Mouse (Mus musculus): ENCODE results near the gene Abhd17a.

DNA sequence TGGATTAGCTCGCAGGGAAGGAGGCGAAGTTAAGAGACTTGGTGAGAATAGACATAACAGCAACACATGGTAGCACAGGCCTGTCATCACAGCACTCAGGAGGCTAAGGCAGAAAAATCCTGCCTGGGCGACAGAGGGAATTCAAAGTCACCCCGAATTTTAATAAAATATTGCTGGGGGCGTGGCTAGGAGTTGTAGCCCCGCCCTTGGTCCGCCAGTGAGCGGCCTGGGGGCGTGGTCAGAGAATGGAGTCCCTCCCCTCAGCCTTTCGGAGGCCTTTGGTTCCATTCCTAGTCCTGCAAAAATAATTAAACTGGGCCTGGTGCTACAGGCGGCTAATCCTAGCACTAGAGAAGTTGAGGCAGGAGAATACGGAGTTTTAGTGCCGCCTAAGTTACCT, 54.4 kb downstream of the Abhd17a start:
- TF ChIP-seq CTCF (IDR thresholded peaks at IDR 0.05; ENCODE audit: low read depth), result no peak
- TF ChIP-seq EP300 (optimal IDR thresholded peaks at IDR 0.05), result no peak

Measured in stomach, postnatal 0 days (tissue).